Mouse (Mus musculus): ENCODE measurements at regions not wholly inside any gene's neighbourhood (a gene's known extent, or its start where the extent isn't known, plus 50 kb on each side); places are given as distances from the start of the nearest gene placed in this dataset.

DNA sequence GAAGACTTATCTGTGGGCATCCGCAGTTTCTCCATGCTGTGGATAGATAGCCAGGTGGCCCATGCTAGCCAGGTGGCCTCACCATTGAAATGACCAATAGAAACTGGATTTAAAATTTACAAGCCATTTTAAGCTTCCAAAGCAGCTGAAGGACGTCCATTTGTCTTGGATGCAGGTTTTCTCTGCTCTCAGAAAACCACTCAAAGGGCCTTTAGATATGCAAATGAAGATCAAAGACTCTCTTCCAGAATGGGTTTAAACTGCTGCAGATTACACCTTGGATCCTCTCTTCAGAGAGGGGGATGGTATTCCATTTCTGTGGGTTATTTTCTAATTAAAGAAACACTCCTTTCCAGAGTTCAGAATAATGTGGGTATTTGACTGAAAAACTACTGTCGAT, 518.5 kb downstream of the Rnf144a start:
- no peak for DNase-seq (ENCODE audit: low read depth)

DNA sequence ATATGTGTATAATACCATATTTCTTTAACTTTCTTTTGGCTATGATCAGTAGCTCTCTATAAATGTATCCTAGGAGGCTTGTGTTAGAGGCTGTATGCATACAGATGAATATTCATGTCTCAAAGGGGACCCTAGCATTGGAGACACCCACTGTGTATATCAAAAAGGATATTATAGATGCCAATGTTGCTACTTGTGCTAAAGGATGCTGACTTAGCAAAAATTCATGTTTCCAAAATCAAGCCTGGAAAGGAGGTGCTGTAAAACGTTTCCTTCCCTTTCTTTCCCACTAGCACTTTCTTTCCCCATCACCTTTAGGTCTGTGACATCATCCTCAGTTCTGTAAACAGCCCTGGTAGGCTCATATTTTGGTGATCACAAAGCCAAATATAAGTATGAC, 519.4 kb downstream of the Rnf144a start:
- no peak for DNase-seq (ENCODE audit: low read depth)

DNA sequence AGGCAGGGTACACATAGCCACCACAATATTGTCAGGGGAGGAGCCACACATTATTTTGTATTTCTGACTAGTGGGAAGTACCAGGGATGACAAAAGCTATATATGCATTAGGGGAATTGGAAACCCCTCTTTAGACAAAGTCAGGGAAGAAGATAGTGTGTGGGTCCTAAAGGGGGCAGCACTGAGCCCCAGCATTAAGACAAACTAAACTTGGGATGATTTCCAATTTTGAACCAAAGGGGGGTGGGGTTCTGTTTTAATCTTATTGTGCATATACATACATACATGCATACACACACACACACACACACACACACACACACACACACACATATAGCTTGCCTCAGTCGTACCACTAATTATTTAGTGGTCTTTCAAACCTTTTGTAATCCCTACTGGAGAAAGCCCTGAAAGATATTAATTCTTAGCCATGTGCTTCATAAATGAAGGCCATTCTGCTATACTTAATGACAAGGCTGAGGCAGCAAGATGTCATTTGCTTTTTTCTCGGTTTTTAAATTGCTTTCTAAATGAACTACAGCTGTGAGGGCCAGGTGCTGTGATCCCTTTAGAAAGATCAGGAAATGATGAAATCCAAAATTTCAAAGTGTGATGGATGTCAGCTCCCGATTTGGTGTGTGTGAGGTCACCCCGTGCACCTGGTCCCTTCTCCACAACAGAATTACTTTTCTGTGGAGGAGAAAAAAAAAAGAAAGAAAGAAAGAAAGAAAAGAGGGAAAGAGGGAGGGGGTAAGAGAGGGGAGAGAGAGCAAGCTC, 523.5 kb downstream of the Rnf144a start:
- DNase-seq (ENCODE audit: low read depth), result peak; percentile 23

DNA sequence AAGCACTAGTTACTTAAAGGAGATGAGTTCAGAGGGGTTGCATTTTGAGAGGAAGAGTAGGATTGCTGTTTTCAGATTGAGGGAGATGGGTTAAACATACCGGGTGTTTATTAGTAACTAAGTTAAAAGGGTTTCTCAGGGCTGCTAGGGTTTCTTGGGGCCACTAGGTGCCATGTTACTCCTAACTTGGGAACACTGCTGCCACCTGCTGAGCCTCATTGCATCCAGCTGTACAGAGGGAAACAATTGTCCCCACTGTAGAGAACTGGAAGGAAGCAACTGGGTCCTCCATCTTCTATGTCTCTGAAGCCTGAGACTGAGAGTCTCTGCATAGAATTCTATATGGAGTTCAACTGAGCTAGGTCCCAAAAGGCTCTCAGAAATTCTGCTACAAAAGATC, 524.3 kb downstream of the Rnf144a start:
- DNase-seq (ENCODE audit: low read depth), result peak; percentile 26

DNA sequence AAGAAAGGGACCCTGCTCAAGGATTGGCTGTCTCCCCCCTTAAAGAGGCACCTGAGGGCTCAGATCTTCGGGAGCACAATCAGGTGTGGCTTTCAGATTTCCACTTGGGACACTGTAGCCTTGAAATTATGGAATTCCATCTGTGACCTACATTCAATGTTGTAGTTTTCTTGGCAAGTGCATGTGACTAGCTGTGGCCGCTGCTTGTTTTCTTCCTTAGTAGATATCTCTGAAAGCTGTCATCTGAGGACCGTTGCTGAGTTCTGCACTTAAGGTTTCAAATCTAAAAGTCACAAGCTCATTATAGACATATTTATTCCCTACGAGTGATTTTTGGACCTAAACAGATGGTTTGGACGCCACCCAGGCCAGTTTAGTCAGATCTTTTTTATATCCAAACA, 531.3 kb downstream of the Rnf144a start:
- no peak for DNase-seq (ENCODE audit: low read depth)

DNA sequence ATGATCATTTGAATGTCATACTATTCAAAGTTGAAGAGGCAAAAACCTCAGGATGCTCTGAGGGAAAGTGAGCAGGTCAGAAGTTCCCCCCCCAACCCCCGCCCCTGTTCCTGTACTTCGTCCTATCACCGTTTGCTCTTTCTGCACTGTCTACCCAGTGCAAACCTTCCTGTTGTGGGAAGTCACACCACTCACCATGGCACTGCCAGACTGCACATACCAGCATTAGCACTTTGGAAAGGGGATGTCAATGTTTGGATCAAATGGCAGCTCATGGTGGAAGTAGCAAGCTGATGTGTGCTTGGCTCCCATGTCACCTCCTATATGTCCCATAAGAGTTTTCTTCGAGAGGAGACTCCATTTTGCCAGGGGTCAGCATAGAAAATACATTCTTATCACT, 543.2 kb downstream of the Rnf144a start:
- DNase-seq (ENCODE audit: low read depth), result no peak

DNA sequence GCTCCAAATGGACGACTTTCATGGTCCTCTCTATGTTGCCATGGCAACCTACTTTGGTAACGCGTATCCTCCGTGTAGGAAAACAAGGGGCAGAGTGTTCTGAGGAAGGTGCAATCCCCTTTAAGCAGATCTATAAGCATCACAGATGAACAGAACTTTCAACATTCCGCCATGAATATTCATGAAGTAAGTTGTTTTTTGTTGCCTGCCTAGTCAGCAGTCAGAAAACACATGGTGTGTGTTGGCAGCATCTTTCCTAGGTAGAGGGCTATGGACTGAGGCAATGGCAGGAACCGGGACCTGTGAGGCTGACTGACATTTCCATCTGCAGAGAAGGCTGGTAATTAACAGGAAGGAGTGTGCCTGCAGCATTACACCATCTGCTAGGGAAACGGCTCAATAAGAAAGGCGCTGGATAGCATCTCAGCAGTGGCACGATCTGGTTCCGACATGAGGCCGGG, 544.0 kb downstream of the Rnf144a start:
- DNase-seq (ENCODE audit: low read depth), result no peak

DNA sequence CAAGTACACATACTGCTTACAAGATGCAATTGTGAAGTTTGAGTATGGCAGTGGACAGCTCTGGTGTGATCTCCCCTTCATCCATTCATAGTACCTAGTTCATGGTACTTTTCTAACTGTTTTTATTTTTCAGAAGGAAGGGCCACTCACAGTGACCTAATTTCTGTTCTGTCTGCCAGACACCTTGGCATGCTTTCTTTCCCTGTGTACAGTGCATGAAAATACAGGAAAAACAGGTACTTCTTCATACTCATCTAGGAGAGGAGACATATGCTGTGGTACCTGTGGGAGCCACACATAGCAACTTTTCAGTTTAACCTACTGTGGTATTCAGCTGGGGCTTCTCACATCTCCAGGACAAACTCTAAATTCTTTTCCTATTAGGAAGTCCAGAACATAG, 545.2 kb downstream of the Rnf144a start:
- no peak for DNase-seq (ENCODE audit: low read depth)

DNA sequence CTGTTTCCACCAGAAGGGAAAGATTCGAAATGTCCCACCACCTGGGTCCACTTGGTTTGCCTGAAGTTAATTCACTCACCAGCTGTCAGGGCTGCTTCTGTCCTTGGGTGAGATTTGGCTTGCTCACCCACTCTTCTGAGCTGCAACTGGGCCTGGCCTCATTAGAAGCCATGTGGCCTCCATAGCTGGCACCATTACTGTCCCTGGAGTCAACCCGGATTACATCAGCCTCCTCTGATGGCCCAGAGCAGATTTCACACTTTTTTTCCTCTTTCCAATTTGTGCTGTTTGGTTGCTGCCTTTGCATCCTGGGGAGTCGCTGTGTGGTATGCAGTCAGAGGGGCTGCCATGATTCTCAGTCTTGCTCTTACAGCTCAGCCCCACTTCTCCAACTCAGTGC, 550.0 kb downstream of the Rnf144a start:
- no peak for DNase-seq (ENCODE audit: low read depth)

DNA sequence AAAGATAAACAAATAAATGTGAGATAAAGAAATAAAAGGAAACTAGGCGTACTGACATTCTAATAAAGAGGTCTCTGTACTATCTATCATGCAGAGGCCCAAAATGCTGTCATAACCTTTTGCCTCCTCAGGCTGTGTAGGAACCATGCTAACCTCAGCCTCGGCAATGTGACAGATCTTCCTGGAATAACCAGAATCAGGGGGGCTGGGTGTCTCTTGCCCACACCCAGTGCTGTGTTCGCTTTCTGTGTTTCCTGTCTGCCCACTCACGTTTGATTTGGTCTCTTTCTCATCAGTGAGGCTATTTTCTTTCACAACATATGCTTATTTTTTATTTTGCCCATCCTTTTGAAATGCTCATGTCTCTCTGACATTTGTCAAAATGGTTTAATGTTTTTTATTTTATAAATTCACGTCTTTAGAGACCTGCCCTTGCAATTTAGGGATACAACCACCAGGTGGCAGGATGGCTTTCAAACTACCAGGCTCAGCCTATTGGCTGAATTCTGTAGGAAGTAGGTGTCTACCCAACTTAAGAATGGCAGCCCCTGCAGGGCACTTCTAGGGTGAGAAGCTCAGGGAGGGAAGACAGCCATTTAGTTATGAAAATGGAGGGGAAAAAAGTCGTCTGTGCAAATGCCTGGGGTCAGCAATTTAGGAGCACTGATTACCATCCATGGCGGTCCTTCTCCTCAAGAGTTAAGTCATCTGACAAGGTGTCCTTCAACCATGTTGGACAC, 550.8 kb downstream of the Rnf144a start:
- peak; percentile 83 for DNase-seq (ENCODE audit: low read depth)

DNA sequence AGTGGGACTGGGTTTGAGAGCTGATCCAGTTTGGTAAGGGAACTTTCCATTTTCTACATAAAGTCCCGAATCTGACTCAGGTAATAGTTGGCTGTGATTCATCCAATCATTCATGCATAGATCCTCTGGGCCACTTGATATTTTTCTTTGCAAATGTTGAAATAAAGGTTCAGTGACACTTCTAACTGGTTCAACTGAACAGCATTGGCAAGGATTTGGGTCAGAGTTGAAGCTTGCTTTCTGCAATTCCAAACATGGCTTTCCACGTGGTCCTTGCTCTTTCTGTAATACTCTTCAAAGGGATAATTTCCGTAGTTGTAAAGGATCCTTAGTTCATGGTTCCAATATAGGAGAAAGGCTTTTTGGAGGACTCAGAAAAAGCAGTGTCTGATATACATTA, 554.0 kb downstream of the Rnf144a start:
- no peak for DNase-seq (ENCODE audit: low read depth)

DNA sequence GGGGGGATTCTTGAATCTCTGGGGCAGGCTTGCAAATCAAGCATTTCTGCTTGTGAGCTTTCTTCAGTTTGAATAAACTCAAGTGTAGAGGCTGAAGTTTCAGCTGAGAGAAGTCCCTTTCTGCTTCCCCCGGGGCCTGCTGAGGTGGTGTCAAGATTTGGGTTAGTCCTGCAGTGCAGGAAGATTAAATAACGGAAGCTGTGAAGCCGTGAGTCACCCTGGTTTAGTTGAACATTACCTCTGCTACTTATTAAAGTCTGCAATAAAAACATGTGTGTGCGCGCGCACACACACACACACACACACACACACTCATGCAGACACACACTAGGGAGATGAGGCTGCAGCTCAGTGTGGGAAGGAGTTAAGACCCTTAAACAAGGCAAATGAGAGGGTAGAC, 556.7 kb downstream of the Rnf144a start:
- DNase-seq (ENCODE audit: low read depth), result no peak

DNA sequence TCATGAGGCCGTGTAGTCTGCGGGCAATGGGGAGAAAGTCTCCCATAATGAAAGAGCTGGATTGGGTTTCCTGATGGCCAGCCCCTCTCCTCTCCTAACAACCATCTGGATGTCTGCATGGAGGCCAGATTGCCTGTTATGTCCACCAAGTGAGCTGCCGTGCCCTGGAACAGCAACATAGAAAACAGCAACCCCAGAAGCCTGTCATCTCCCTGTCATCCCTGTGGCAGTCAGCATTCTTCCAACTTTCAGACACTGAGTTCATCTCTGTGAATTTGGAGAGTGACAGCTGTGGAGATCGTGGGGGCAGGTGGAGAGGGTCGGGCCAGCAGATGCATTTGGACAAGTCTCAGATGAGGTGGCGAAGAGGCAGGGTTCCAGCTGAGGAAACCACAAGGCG, 585.0 kb downstream of the Rnf144a start:
- no peak for DNase-seq (ENCODE audit: low read depth)

DNA sequence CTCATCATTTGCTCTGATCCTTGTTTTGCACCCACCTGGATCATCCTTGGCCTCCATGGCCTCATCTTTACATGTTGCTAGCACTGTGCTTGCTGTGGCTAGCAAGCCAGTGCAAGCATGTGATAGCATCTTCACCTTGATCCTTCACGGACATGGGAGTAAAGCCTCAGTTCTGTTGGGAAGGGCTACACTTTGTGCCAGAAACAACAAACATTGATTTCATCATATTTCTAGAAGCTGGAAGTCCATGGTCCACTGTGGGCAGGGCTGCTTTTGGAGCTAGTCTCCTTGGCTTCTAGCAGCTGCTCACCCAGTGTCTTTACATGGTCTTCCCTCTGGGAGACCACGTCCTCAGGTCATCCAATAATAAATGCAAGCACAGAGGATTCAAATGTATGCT, 587.1 kb downstream of the Rnf144a start:
- DNase-seq (ENCODE audit: low read depth), result no peak

DNA sequence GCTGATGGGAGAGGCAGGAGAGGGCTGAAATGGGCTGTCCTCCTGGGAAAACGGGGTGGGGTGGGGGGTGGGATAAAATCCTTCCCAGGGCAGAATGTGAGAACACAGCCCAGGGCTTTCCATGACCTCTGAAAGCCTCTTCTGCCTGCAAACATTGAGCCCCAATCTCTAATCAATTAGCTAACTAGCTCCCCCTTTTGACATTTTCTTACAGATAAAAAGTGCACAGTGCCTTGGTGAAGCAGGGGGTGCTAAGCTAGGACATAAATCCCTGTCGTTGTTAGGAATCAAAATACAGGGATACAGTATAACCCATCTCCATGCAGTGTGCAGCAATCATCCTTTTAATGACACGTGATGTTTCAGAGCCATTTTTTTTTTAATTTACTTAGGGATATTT, 588.1 kb downstream of the Rnf144a start:
- DNase-seq (ENCODE audit: low read depth), result peak; percentile 7

DNA sequence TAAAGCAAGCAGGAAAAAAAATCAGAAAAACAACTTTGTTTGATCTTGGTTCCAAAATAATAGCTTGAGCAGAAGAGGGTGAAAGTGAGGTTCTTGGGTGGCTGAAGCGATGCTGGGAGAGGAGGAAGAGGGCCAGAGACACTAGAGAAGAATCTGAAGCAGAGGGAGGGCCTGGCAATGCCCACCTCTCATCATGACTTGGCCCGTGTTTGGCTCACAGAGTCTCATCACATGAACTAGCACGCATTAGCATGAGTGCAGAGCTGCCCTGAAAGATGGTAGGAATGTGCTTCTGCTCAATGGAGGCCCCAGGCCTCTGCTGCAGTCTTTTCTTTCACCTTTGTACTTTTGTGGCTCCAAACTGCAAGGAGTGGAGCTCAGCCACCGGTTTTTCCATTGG, 588.6 kb downstream of the Rnf144a start:
- DNase-seq (ENCODE audit: low read depth), result no peak

DNA sequence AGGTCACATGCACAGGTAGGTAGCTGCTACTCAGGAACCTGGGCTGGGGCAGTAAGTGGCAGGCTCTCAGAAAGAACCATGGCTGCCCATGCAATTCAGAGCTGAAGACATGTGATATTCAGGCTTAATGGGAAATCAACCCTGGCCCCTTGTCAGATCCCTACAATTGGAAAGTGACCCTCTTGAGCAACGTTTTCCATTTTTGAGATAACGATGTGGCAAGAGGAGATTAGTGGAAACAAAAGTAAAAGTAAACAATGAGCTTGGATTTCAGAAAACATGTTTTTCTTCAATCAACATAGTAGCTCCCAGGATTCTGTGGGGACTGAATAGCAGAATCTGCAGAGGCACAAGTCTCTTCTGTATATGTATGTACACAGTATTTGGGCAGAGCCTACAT, 598.8 kb downstream of the Rnf144a start:
- DNase-seq (ENCODE audit: low read depth), result no peak

DNA sequence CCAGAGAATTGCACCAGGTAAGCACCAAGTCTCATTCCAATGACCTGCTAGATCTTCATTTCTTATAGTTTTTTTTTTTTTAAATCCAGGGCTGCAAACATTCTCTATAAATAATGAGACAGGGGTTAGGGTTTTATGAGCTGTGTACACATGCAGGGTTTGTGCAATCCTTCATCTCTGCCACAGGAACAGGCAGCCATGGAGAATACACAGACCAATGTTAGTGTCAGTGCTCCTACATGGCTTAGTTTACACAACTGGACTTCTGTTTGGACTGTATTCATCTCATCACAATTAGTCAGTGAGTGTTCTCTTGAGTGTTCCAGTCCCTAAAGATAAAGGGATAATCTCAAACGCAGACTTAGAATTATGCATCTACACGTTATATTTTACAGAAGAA, 620.0 kb downstream of the Rnf144a start:
- no peak for DNase-seq (ENCODE audit: low read depth)

DNA sequence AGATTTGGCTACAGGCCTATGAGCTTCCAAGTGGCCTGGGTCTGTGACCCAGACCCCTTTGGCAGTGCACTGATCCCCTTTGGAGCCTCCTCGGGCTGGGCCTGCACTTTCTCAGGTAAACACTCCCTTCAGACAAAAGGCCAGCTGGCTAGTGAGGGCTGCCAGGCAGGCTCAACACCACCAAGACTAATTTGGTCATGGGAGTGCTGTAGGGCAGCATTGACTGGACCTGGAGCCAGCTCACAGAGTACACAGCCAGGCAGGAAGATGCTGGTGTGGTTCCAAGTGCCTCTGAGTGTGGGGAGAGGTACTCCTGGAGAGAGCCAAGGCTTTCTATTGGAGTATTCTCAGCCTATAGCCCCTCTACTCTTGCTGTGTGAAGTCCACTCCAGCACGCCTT, 620.5 kb downstream of the Rnf144a start:
- DNase-seq (ENCODE audit: low read depth), result no peak

DNA sequence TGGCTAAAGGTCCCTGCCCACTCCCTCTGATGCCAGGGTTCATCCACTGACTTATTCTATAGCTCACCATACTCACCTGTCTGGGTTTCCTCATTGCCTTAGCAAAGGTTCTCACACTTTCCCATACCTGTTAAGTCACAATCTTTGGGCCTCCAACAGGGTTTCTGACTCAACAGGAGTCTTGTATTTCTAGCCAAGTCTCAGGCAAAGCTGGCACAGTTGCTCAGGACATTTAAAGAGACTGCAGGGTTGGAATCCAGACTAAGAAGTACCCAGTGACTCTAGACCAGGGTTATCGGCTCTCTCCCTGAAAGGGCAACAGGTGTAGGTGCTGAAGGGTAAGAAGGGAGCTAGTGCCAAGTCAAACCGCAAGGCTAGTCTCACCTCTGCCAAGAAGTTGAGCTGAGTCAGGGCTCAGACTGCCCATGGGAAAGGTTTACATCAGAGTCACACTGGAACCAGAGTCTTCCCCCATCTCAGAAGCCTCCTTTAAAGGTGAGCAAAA, 622.4 kb downstream of the Rnf144a start:
- DNase-seq (ENCODE audit: low read depth), result no peak

DNA sequence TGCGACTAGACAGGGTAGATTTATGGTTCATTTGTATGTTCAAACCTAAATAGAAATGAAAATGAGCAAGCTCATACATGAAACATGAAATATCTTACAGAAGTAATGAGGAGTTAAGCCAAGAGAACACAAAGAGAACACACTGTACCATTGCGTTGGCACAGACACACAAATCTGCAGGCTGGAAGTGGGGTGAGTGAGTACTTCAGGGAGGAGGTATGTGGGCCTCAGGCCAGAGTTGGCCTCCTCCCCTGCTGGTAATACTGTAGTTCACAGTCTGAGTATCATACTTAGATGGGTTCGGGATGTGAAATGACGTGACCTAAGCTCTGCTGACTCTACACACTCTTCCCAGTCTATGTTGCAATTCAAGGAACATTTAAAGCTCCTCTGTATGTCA, 624.1 kb downstream of the Rnf144a start:
- DNase-seq (ENCODE audit: low read depth), result no peak

DNA sequence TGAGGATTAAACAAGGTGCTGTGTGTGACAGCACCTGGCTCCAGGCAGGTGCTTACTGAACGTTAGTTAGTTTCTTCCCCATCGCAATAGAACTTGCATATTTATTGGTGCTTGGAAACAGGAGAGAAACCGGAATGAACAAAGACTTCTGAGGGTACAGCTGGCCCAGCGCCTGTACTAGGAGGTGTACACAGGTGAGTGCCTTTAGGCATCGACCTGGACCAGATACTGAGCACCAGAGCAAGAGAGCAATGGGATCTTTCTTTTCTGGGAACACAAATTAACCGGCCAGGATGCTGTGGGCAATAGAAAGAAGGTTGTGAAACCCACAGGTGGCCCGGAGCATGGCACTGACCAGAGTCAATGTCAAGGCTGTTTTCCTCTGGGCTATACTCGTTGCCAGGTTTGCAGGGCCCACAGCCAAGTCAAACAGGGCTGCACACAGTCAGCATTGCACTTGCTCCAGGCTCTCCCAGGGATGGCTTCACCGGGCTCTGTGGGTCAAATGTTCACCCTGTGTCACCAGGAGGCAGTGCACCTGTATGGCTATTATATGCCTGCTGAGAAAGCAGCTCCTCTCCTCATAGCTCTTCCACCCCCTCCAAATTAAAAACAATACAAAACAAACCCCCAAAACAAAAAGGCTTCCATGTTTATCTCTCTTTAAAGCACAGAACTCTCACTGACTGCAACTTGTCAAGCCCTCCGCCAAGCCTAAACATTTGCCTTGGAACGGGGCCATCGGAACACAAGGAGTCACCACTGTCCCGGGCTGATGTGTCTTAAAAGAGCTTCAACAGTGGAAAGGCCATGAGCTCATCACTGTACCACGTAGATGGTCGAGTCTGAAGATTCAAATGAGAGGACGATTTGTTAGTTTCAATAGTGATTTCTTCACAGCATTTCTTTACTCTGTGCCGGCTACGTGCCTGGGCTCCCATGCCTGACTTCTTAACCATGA, 629.1 kb downstream of the Rnf144a start:
- no peak for DNase-seq (ENCODE audit: low read depth)
